Mouse (Mus musculus): Measurements from ENCODE around the gene Snrnp200. TPM values are rescaled to one million over a fixed set of nuclear protein-coding genes. Genes with fewer than 3 reads are reported as not detected.

Snrnp200 gene
- polyA plus RNA-seq, 1 experiment: 52.0 TPM

GRCm38 (mm10) chr2:127251880-127252527 lies 43.8 kb downstream of the Snrnp200 start:
- Histone ChIP-seq H3K4me3 (replicated peaks; ENCODE audit: extremely low read depth, low read depth, low read length) (no peak overlapping the region), H3K4me1 (ENCODE audit: control insufficient read depth, insufficient read depth, low read length) (peaks cover 11% of the 10 kb centered on the region)
- TF ChIP-seq POLR2A (IDR thresholded peaks at IDR 0.05; ENCODE audit: borderline replicate concordance, extremely low read depth, low read depth, low read length) (no peak), CTCF (IDR thresholded peaks at IDR 0.05; ENCODE audit: insufficient read depth, low read length) (no peak)
- WGBS: 43% methylated on average over 3 of the region's 3 CpGs
- DNase-seq: no peak

GRCm38 (mm10) chr2:127252787-127253186 lies 44.6 kb downstream of the Snrnp200 start:
- no peak for DNase-seq
- TF ChIP-seq CTCF (IDR thresholded peaks at IDR 0.05; ENCODE audit: insufficient read depth, low read length): no peak
- no peak for TF ChIP-seq POLR2A (IDR thresholded peaks at IDR 0.05; ENCODE audit: borderline replicate concordance, extremely low read depth, low read depth, low read length)
- Histone ChIP-seq H3K4me1 (ENCODE audit: control insufficient read depth, insufficient read depth, low read length) (peaks cover 11% of the 10 kb centered on the region), H3K4me3 (replicated peaks; ENCODE audit: extremely low read depth, low read depth, low read length) (no peak overlapping the region)
- 57% methylated on average over 5 of the region's 5 CpGs for WGBS

- Histone ChIP-seq H3K4me1 (ENCODE audit: control insufficient read depth, insufficient read depth, low read length) (peaks cover 7% of the 10 kb centered on the region; the same call in 1 of the 2 replicates), H3K4me3 (replicated peaks; ENCODE audit: extremely low read depth, low read depth, low read length) (no peak overlapping the region)
- TF ChIP-seq CTCF (IDR thresholded peaks at IDR 0.05; ENCODE audit: insufficient read depth, low read length): no peak
- TF ChIP-seq POLR2A (IDR thresholded peaks at IDR 0.05; ENCODE audit: borderline replicate concordance, extremely low read depth, low read depth, low read length): no peak
- 79% methylated on average over 3 of the region's 3 CpGs for WGBS
- DNase-seq: no peak
These were observed 46.5 kb downstream of the Snrnp200 start for GRCm38 (mm10) chr2:127254604-127255134.

GRCm38 (mm10) chr2:127255294-127255693 lies 47.1 kb downstream of the Snrnp200 start:
- 78% methylated on average over 6 of the region's 6 CpGs for WGBS

DNA sequence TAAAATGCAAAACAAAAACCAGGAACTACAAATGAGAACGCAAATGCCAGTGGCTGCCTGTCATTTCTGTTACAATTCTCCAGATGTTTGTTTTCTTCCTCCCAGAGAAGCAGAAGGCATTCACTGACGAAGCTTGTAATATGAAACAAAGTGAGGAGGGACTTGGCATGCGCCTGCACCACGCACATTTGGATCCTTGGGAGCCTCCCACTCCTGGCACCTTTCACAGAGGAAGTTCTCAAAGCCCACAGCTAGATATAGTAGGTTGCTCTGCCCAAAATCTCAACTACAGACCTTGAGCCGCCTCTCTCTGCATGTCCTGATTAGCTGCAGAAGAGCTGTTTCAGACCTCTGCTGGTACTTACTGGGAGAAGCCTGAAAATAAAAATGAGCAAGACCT lies 51.2 kb downstream of the Snrnp200 start:
- DNase-seq: no peak
- 67% methylated on average over 5 of the region's 5 CpGs for WGBS

More at GRCm38 (mm10) chr2:127255294-127255693, 47.1 kb downstream of the Snrnp200 start:
- no peak for TF ChIP-seq CTCF (IDR thresholded peaks at IDR 0.05; ENCODE audit: insufficient read depth, low read length)
- no peak for TF ChIP-seq POLR2A (IDR thresholded peaks at IDR 0.05; ENCODE audit: borderline replicate concordance, extremely low read depth, low read depth, low read length)
- DNase-seq: no peak
- Histone ChIP-seq H3K4me3 (replicated peaks; ENCODE audit: extremely low read depth, low read depth, low read length) (no peak overlapping the region), H3K4me1 (ENCODE audit: control insufficient read depth, insufficient read depth, low read length) (peaks cover 5% of the 10 kb centered on the region; the same call in 1 of the 2 replicates)

GRCm38 (mm10) chr2:127262480-127262879 lies 54.3 kb downstream of the Snrnp200 start:
- TF ChIP-seq POLR2A (IDR thresholded peaks at IDR 0.05; ENCODE audit: borderline replicate concordance, extremely low read depth, low read depth, low read length) (no peak), CTCF (IDR thresholded peaks at IDR 0.05; ENCODE audit: insufficient read depth, low read length) (no peak)
- no peak for DNase-seq
- H3K4me3 ChIP-seq (replicated peaks; ENCODE audit: extremely low read depth, low read depth, low read length): no peak overlapping the region
- H3K4me1 ChIP-seq (ENCODE audit: control insufficient read depth, insufficient read depth, low read length): no peaks in the 10 kb centered on the region

More for the DNA sequence above, 51.2 kb downstream of the Snrnp200 start:
- Histone ChIP-seq H3K4me1 (ENCODE audit: control insufficient read depth, insufficient read depth, low read length) (no peaks in the 10 kb centered on the region), H3K4me3 (replicated peaks; ENCODE audit: extremely low read depth, low read depth, low read length) (no peak overlapping the region)
- no peak for TF ChIP-seq CTCF (IDR thresholded peaks at IDR 0.05; ENCODE audit: insufficient read depth, low read length)

DNA sequence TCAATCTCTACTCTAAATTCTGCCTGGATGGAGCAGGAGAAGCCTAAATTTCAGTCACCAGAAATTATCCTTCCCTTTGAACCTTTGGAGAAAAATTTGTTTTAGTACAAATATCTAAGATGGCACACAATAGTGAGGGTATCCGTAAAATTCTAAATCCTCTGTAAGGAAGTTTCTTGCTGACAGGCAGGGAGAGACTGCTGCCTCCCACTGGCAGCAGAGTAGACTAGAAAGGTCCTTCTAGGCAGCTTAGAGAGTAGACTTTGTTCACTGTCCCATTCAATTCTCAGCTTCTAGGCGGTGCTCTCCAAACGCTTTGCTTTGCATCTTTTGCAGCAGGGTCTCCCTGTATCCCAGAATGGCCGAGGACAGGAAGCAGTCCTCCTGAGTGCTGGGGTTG lies 59.7 kb downstream of the Snrnp200 start:
- DNase-seq: no peak
- Histone ChIP-seq H3K4me1 (ENCODE audit: control insufficient read depth, insufficient read depth, low read length) (no peaks in the 10 kb centered on the region), H3K4me3 (replicated peaks; ENCODE audit: extremely low read depth, low read depth, low read length) (no peak overlapping the region)
- 47% methylated on average over 4 of the region's 4 CpGs for WGBS
- no peak for TF ChIP-seq POLR2A (IDR thresholded peaks at IDR 0.05; ENCODE audit: borderline replicate concordance, extremely low read depth, low read depth, low read length)
- no peak for TF ChIP-seq CTCF (IDR thresholded peaks at IDR 0.05; ENCODE audit: insufficient read depth, low read length)

- H3K4me3 ChIP-seq (replicated peaks; ENCODE audit: extremely low read depth, low read depth, low read length): peak within 1 kb of the TSS; percentile 83
- no peaks in the 10 kb centered on the region for H3K4me1 ChIP-seq (ENCODE audit: control insufficient read depth, insufficient read depth, low read length)
- DNase-seq: peak; percentile 91
- peak; percentile 88 for TF ChIP-seq POLR2A (IDR thresholded peaks at IDR 0.05; ENCODE audit: borderline replicate concordance, extremely low read depth, low read depth, low read length)
- TF ChIP-seq CTCF (IDR thresholded peaks at IDR 0.05; ENCODE audit: insufficient read depth, low read length): no peak
- WGBS: under 1% methylated on average over 49 of the region's 49 CpGs
These were observed 61.5 kb downstream of the Snrnp200 start, which contains the start of gene Stard7 for GRCm38 (mm10) chr2:127269491-127270299. Stard7 (plus strand) TSS chr2:127270218.

DNA sequence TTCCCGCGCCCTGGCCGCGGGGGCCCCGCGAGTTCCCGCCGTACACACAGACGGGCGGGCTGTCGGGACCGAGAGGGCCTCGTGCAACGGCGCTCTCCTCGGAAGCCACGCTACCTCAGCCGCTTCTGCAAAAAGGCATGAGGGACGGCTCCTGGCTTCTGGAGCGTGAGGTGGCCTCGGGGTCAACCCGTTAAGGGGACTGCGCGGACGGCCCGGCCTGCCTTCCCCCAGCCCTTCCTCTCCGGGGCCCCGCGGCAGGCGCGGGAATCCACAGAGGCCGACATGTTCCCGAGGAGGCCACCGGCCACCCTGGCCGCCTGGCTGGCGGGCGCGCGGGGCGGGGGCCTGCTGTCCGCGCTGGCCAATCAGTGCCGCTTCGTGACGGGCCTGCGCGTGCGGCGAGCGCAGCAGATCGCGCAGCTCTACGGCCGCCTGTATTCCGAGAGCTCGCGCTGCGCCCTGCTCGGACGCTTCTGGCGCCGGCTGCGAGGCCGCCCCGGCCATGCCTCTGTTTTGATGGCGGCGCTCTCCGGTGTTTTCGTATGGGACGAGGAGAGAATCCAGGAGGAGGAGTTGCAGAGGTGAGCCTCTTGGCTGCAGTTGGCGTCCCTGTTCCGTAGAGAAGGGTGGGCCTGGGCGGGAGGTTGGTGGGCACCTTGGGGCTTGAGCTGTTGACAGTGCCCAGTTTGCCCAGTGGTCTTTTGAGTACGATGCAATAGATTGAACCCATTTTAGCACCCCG lies 62.3 kb downstream of the Snrnp200 start:
- no peak for TF ChIP-seq CTCF (IDR thresholded peaks at IDR 0.05; ENCODE audit: insufficient read depth, low read length)
- TF ChIP-seq POLR2A (IDR thresholded peaks at IDR 0.05; ENCODE audit: borderline replicate concordance, extremely low read depth, low read depth, low read length): no peak; the same call in none of the 2 replicates
- WGBS: under 1% methylated on average over 65 of the region's 75 CpGs
- Histone ChIP-seq H3K4me3 (replicated peaks; ENCODE audit: extremely low read depth, low read depth, low read length) (peak overlapping the region; percentile 83), H3K4me1 (ENCODE audit: control insufficient read depth, insufficient read depth, low read length) (peaks cover 3% of the 10 kb centered on the region; the same call in 1 of the 2 replicates)
- DNase-seq: peak; percentile 81

Data from lung, adult 2 months (tissue).